Mouse (Mus musculus) heart, embryonic 11.5 days (tissue): Measurements from ENCODE around the gene Ccne1. TPM values are rescaled to one million over a fixed set of nuclear protein-coding genes. Genes with fewer than 3 reads are reported as not detected.
"Not testable (repeated sequence)": the region's sequence is repeated elsewhere in the genome, so short reads cannot be mapped to it uniquely, and the experiment has no call there.

Source experiments
- ATAC-seq: fragments of 200-750 bp; cut with Nextera tagmentation; replicated peaks from 2 replicates; pipeline ENCODE4 v1.8.0; 2017; ENCODE audit warnings: moderate library complexity; ENCODE audit not compliant: insufficient number of reproducible peaks, low FRiP score, low TSS enrichment
- H3K27ac ChIP-seq: fragments of 300-500 bp; sonication (generic); 2 replicates; pipeline ENCODE4 v1.5.1; 2014; ENCODE audit warnings: mild to moderate bottlenecking, low read depth, low read length
- H3K27me3 ChIP-seq: fragments of 300-500 bp; sonication (generic); 2 replicates; pipeline ENCODE4 v1.6.1; 2014; ENCODE audit warnings: mild to moderate bottlenecking, low read length, mixed read lengths; ENCODE audit not compliant: control insufficient read depth, insufficient read depth
- H3K36me3 ChIP-seq: fragments of 300-500 bp; sonication (generic); 2 replicates; pipeline ENCODE4 v1.6.1; 2014; ENCODE audit warnings: mild to moderate bottlenecking, low read length, moderate library complexity, mixed read lengths; ENCODE audit not compliant: control insufficient read depth, insufficient read depth
- H3K4me1 ChIP-seq: fragments of 300-500 bp; sonication (generic); 2 replicates; pipeline ENCODE4 v1.6.1; 2014; ENCODE audit warnings: low read length; ENCODE audit not compliant: control insufficient read depth, insufficient read depth
- H3K4me2 ChIP-seq: fragments of 300-500 bp; sonication (generic); 2 replicates; pipeline ENCODE4 v1.6.1; 2014; ENCODE audit warnings: mild to moderate bottlenecking, moderate library complexity
- H3K4me3 ChIP-seq: fragments of 300-500 bp; sonication (generic); 2 replicates; pipeline ENCODE4 v1.5.1; 2014; ENCODE audit warnings: low read depth, low read length
- H3K9ac ChIP-seq: fragments of 300-500 bp; sonication (generic); 2 replicates; pipeline ENCODE4 v1.6.1; 2014; ENCODE audit warnings: mild to moderate bottlenecking, low read depth, low read length, moderate library complexity
- H3K9me3 ChIP-seq: fragments of 300-500 bp; sonication (generic); replicated peaks from 2 replicates; pipeline ENCODE4 v1.6.1; 2016; ENCODE audit warnings: low read length; ENCODE audit not compliant: control insufficient read depth
- WGBS: fragments of 180-500 bp; shearing (Covaris S2); extraction: QIAGEN DNeasy Blood & Tissue Kit; methylation state at CpG from one replicate; pipeline ENCODE4 v1.1.7; 2014; ENCODE audit not compliant: insufficient replicate concordance; 5-methylcytosine and 5-hydroxymethylcytosine counted together
- polyA plus RNA-seq: library from polyadenylated mRNA; unstranded; fragments of >200 nt; fragmentation: Nextera tagmentation; extraction: Ambion mirVana; gene quantifications from 2 replicates; pipeline ENCODE4 v1.2.1, GENCODE M21; 2014

Ccne1 gene
- polyA plus RNA-seq, 1 experiment from 2014 or later, result 54.3 TPM

GRCm38 (mm10) chr7:38131186-38131585 is 23.9 kb upstream of the Ccne1 start:
- no peak overlapping the region for H3K4me2 ChIP-seq
- 30% methylated on average over 5 of the region's 5 CpGs for whole genome bisulfite sequencing
- no peak overlapping the region for H3K4me3 ChIP-seq
- no peak; the same call in 1 of the 2 replicates for ATAC-seq
- H3K9ac ChIP-seq, result no peak overlapping the region
- H3K36me3 ChIP-seq, result no peaks in the 10 kb centered on the region
- peaks cover 3% of the 10 kb centered on the region; the same call in 1 of the 2 replicates for H3K4me1 ChIP-seq
- H3K9me3 ChIP-seq, result no peaks in the 10 kb centered on the region
- H3K27ac ChIP-seq, result no peak overlapping the region
- H3K27me3 ChIP-seq, result no peaks in the 10 kb centered on the region

- Histone ChIP-seq H3K9ac (no peak overlapping the region), H3K9me3 (no peaks in the 10 kb centered on the region), H3K4me2 (no peak overlapping the region), H3K4me3 (no peak overlapping the region), H3K4me1 (peaks cover 3% of the 10 kb centered on the region; the same call in 1 of the 2 replicates), H3K36me3 (no peaks in the 10 kb centered on the region), H3K27ac (no peak overlapping the region), H3K27me3 (no peaks in the 10 kb centered on the region)
- ATAC-seq, result no peak
- WGBS, result 80% methylated on average over 26 of the region's 26 CpGs
Measured at GRCm38 (mm10) chr7:38129986-38130729, 22.8 kb upstream of the Ccne1 start.

- no peak overlapping the region for H3K4me2 ChIP-seq
- 83% methylated on average over 6 of the region's 6 CpGs for WGBS
- no peak overlapping the region for H3K9ac ChIP-seq
- H3K4me3 ChIP-seq, result no peak overlapping the region
- no peaks in the 10 kb centered on the region for H3K27me3 ChIP-seq
- no peaks in the 10 kb centered on the region for H3K36me3 ChIP-seq
- ATAC-seq, result no peak
- H3K27ac ChIP-seq, result no peak overlapping the region
- no peaks in the 10 kb centered on the region for H3K9me3 ChIP-seq
- peaks cover 3% of the 10 kb centered on the region; the same call in 1 of the 2 replicates for H3K4me1 ChIP-seq
Measured at GRCm38 (mm10) chr7:38129491-38129890, 22.2 kb upstream of the Ccne1 start.

GRCm38 (mm10) chr7:38128256-38128655 is 20.9 kb upstream of the Ccne1 start:
- H3K9ac ChIP-seq, ATAC-seq, H3K4me2 ChIP-seq, H3K9me3 ChIP-seq, H3K36me3 ChIP-seq, H3K4me1 ChIP-seq, H3K4me3 ChIP-seq, H3K27me3 ChIP-seq: not testable (repeated sequence)
- H3K27ac ChIP-seq, result 0 out of 2 replicates have a peak overlapping the region, but pooled peaks have one; percentile 29
- 31% methylated on average over 5 of the region's 5 CpGs for WGBS

GRCm38 (mm10) chr7:38125565-38126159 is 18.3 kb upstream of the Ccne1 start:
- peaks cover 3% of the 10 kb centered on the region; the same call in 1 of the 2 replicates for H3K4me1 ChIP-seq

GRCm38 (mm10) chr7:38124164-38124563 is 16.8 kb upstream of the Ccne1 start:
- H3K9ac ChIP-seq, H3K9me3 ChIP-seq, H3K36me3 ChIP-seq, H3K4me2 ChIP-seq, H3K27ac ChIP-seq, ATAC-seq, H3K4me1 ChIP-seq, H3K27me3 ChIP-seq, H3K4me3 ChIP-seq: not testable (repeated sequence)
- WGBS, result 68% methylated on average over 2 of the region's 2 CpGs

More at GRCm38 (mm10) chr7:38125565-38126159, 18.3 kb upstream of the Ccne1 start:
- no peaks in the 10 kb centered on the region for H3K9me3 ChIP-seq
- no peak for ATAC-seq
- no peaks in the 10 kb centered on the region; the same call in 1 of the 2 replicates for H3K27me3 ChIP-seq
- H3K9ac ChIP-seq, result no peak overlapping the region
- H3K36me3 ChIP-seq, result no peaks in the 10 kb centered on the region
- H3K27ac ChIP-seq, result no peak overlapping the region
- H3K4me2 ChIP-seq, result no peak overlapping the region
- H3K4me3 ChIP-seq, result no peak overlapping the region
- 78% methylated on average over 12 of the region's 12 CpGs for WGBS

- no peaks in the 10 kb centered on the region for H3K4me1 ChIP-seq
- no peak for ATAC-seq
- H3K27me3 ChIP-seq, result no peaks in the 10 kb centered on the region; the same call in 1 of the 2 replicates
- no peaks in the 10 kb centered on the region for H3K9me3 ChIP-seq
- WGBS, result 21% methylated on average over 1 of the region's 1 CpGs
- no peak overlapping the region for H3K4me3 ChIP-seq
- no peaks in the 10 kb centered on the region for H3K36me3 ChIP-seq
- H3K9ac ChIP-seq, result no peak overlapping the region
- no peak overlapping the region for H3K27ac ChIP-seq
- H3K4me2 ChIP-seq, result no peak overlapping the region
Measured at GRCm38 (mm10) chr7:38118594-38118993, 11.3 kb upstream of the Ccne1 start.

- Histone ChIP-seq H3K4me1 (peaks cover 4% of the 10 kb centered on the region; the same call in 1 of the 2 replicates), H3K27me3 (no peaks in the 10 kb centered on the region), H3K4me3 (no peak overlapping the region), H3K9ac (no peak overlapping the region), H3K9me3 (no peaks in the 10 kb centered on the region), H3K4me2 (no peak overlapping the region), H3K27ac (no peak overlapping the region), H3K36me3 (no peaks in the 10 kb centered on the region)
- no peak for ATAC-seq
- WGBS, result 74% methylated on average over 9 of the region's 9 CpGs
Measured at GRCm38 (mm10) chr7:38112451-38112850, 5.1 kb upstream of the Ccne1 start.
